Comparison of ENCODE assay signal across 8 mouse cellular contexts in the genomic region with DNA sequence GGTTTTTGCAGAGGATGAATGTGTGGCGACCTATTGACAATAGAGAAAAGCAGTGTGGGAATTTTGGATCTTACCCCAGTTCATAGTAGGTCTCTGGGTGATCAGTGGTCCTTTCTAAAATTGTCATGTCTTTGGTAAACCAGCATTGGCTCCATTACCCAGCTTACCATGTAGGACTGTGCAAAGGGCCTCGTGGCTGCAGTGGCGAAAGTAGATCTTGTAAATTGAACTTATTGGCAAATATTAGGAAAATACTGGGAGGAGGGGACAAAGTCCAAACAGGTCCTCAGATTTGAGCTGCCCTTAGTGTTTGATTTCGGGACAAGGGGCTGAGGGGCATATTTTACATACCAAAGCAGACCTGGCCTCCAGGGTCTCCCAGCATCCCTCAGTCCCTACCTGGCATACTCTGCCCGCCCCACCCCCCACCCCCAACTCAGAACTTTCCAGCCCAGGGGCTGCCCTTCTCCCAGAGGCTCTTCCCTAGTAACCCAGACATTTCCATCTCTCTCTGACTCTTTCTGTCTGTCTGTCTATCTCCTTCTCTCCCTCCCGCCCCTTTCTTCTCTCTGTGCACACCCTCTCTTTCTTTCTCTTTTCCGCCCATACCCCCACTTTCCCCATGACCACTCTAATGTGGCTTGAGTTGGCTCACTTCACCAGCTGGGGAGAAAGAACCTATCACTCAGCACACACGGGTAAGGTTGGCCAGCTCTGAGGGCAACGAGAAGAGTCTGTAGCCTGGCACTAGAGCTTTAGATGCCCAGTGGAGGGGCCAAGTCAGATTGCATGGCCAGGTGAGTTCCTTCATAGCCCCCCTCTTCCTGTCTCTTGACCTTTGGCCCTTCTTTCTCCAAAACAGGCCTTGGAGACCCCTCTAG. TPM values are rescaled to one million over a fixed set of nuclear protein-coding genes. Genes with fewer than 3 reads are reported as not detected.
DNase-seq lines count a peak whose midpoint lies in the region; ATAC-seq and TF ChIP-seq lines count a peak whose summit lies in the region.
"Had no signal": no experiment of that assay in that cellular context is flagged by ENCODE, and none has a peak within 500 bp of the region (broad histone marks: within the 10 kb centered on the region; RNA-seq: fewer than 3 reads in every experiment).

No protein-coding gene starts in this region.

- dilution Hi-C loops in CH12.LX (cut with MboI; ENCODE audit: extremely low pct_ligation_motif_present, extremely low pct_unique_long_range_greater_than_20kb, low sequenced_read_pairs) = no loop called here

- H3K27me3 ChIP-seq in hindbrain, embryonic 14.5 days (ENCODE audit: control insufficient read depth, insufficient read depth, low read length) = no peaks in the 10 kb centered on the region
- H3K27me3 ChIP-seq in hindbrain, embryonic 11.5 days (ENCODE audit: control insufficient read depth, insufficient read depth, low read length) = no peaks in the 10 kb centered on the region
- H3K27me3 ChIP-seq in CH12.LX (replicated peaks) = no peaks in the 10 kb centered on the region
- no peaks in the 10 kb centered on the region for H3K27me3 ChIP-seq in G1E (ENCODE audit: insufficient read depth, low read length)
- H3K27me3 ChIP-seq in limb, embryonic 14.5 days (ENCODE audit: control insufficient read depth, insufficient read depth, low read length) = no peaks in the 10 kb centered on the region

- 0 out of 2 replicates have a peak overlapping the region, but pooled peaks have one; percentile 38 for H3K27ac ChIP-seq in hindbrain, embryonic 14.5 days
- H3K27ac ChIP-seq in hindbrain, embryonic 11.5 days (ENCODE audit: low read depth, low read length) = no peak overlapping the region
- H3K27ac ChIP-seq in CH12.LX (ENCODE audit: insufficient read depth, low read depth) = peak overlapping the region; percentile 46; the same call in 1 of the 2 replicates
- 0 out of 2 replicates have a peak overlapping the region, but pooled peaks have one; percentile 33 for H3K27ac ChIP-seq in limb, embryonic 14.5 days (replicated peaks; ENCODE audit: low read depth, low read length)

- peaks cover 26% of the 10 kb centered on the region for H3K4me1 ChIP-seq in hindbrain, embryonic 14.5 days (replicated peaks; ENCODE audit: control insufficient read depth, insufficient read depth, low read length)
- H3K4me1 ChIP-seq in hindbrain, embryonic 11.5 days (replicated peaks; ENCODE audit: control insufficient read depth, insufficient read depth, low read length) = no peaks in the 10 kb centered on the region
- H3K4me1 ChIP-seq in CH12.LX (ENCODE audit: control insufficient read depth in 1 of 2, insufficient read depth in 2 of 2) = peaks cover 48 to 89% of the 10 kb centered on the region in 2 experiments
- H3K4me1 ChIP-seq in G1E (ENCODE audit: insufficient read depth, low read depth, low read length) = peaks cover 96% of the 10 kb centered on the region
- H3K4me1 ChIP-seq in limb, embryonic 14.5 days (ENCODE audit: control insufficient read depth, insufficient read depth, low read length) = peaks cover 3% of the 10 kb centered on the region

- no peak for TF ChIP-seq EP300 in CH12.LX (IDR thresholded peaks at IDR 0.05; ENCODE audit: low read length)

- H3K4me2 ChIP-seq in hindbrain, embryonic 14.5 days (replicated peaks) = no peak overlapping the region
- no peak overlapping the region for H3K4me2 ChIP-seq in hindbrain, embryonic 11.5 days (replicated peaks; ENCODE audit: low read depth, low read length)
- H3K4me2 ChIP-seq in CH12.LX (ENCODE audit: insufficient read depth, low read depth, poor library complexity, severe bottlenecking) = peak overlapping the region; percentile 60
- no peak overlapping the region for H3K4me2 ChIP-seq in limb, embryonic 14.5 days (replicated peaks; ENCODE audit: low read depth, low read length, severe bottlenecking)

- peaks cover 38% of the 10 kb centered on the region for H3K36me3 ChIP-seq in hindbrain, embryonic 14.5 days (replicated peaks; ENCODE audit: control insufficient read depth, insufficient read depth)
- 0 out of 2 replicates have a peak, but pooled peaks cover 2% of the 10 kb centered on the region for H3K36me3 ChIP-seq in hindbrain, embryonic 11.5 days (ENCODE audit: control insufficient read depth, insufficient read depth, low read length)
- peaks cover 0 to 50% of the 10 kb centered on the region in 2 experiments for H3K36me3 ChIP-seq in CH12.LX (replicated peaks in 1 of 2; ENCODE audit: control insufficient read depth in 1 of 2, insufficient read depth in 1 of 2, low read length in 1 of 2)
- peaks cover 76% of the 10 kb centered on the region for H3K36me3 ChIP-seq in G1E (replicated peaks)
- peaks cover 45% of the 10 kb centered on the region for H3K36me3 ChIP-seq in limb, embryonic 14.5 days (ENCODE audit: control insufficient read depth, insufficient read depth, low read length)

- no peak for TF ChIP-seq POLR2A in CH12.LX (IDR thresholded peaks at IDR 0.05; ENCODE audit: low read depth, low read length)
- TF ChIP-seq POLR2A in limb, embryonic 14.5 days (IDR thresholded peaks at IDR 0.05; ENCODE audit: borderline replicate concordance, extremely low read depth, insufficient read depth, insufficient read length) = no peak

- no peak for DNase-seq in hindbrain, embryonic 14.5 days (ENCODE audit: low spot score)
- DNase-seq in hindbrain, embryonic 11.5 days (ENCODE audit: low spot score) = no peak
- DNase-seq in CH12.LX (ENCODE audit: extremely low read depth) (no peak), G1E (ENCODE audit: low spot score) (no peak)
- DNase-seq in limb, embryonic 14.5 days (ENCODE audit: low spot score) = no peak
- DNase-seq in urinary bladder, postnatal 25 days (ENCODE audit: low spot score) = no peak
- DNase-seq: kidney, adult 18-20 months had no signal

- ATAC-seq in hindbrain, embryonic 14.5 days (ENCODE audit: low FRiP score) = no peak
- ATAC-seq in hindbrain, embryonic 11.5 days (ENCODE audit: low FRiP score) = no peak
- no peak for ATAC-seq in G1E (ENCODE audit: extremely low read depth, insufficient number of reproducible peaks, low FRiP score, poor library complexity, severe bottlenecking)
- ATAC-seq in limb, embryonic 14.5 days (ENCODE audit: low FRiP score, low read depth) = no peak
- no peak for ATAC-seq in inflammation-experienced regulatory T-cells, adult 6 months

- no peak overlapping the region for H3K9ac ChIP-seq in hindbrain, embryonic 14.5 days
- no peak overlapping the region for H3K9ac ChIP-seq in hindbrain, embryonic 11.5 days (ENCODE audit: low read depth, low read length)
- H3K9ac ChIP-seq in CH12.LX (ENCODE audit: insufficient read depth, low read depth) = no peak overlapping the region
- no peak overlapping the region for H3K9ac ChIP-seq in limb, embryonic 14.5 days (ENCODE audit: low read depth, low read length, severe bottlenecking)

- in situ Hi-C loops in CH12.LX (cut with MboI; ENCODE audit: low pct_ligation_motif_present, low pct_unique_long_range_greater_than_20kb, low sequenced_read_pairs) = no loop called here

- 74% methylated on average over 9 of the region's 9 CpGs for WGBS in hindbrain, embryonic 14.5 days
- 77% methylated on average over 9 of the region's 9 CpGs for WGBS in hindbrain, embryonic 11.5 days
- WGBS in limb, embryonic 14.5 days = 71% methylated on average over 8 of the region's 9 CpGs

- TF ChIP-seq RAD21 in CH12.LX (IDR thresholded peaks at IDR 0.05; ENCODE audit: low read depth, low read length) = no peak

- H3K9me3 ChIP-seq in hindbrain, embryonic 14.5 days (ENCODE audit: control insufficient read depth, low read length) = no peaks in the 10 kb centered on the region
- no peaks in the 10 kb centered on the region for H3K9me3 ChIP-seq in hindbrain, embryonic 11.5 days (ENCODE audit: control insufficient read depth, low read length)
- H3K9me3 ChIP-seq in CH12.LX (replicated peaks; ENCODE audit: low read length) = no peaks in the 10 kb centered on the region
- no peaks in the 10 kb centered on the region for H3K9me3 ChIP-seq in G1E (replicated peaks)
- no peaks in the 10 kb centered on the region for H3K9me3 ChIP-seq in limb, embryonic 14.5 days (ENCODE audit: control insufficient read depth, low read length)

- TF ChIP-seq CTCF in CH12.LX (conservative IDR thresholded peaks at IDR 0.05 in 1 of 2, IDR thresholded peaks at IDR 0.05 in 1 of 2; ENCODE audit: low read depth in 2 of 2, low read length in 2 of 2) (no peak), G1E (IDR thresholded peaks at IDR 0.05; ENCODE audit: low read depth, low read length) (no peak)

- H3K79me2 ChIP-seq in CH12.LX (replicated peaks; ENCODE audit: control insufficient read depth, extremely low read depth, insufficient read depth, poor library complexity, severe bottlenecking) = no peaks in the 10 kb centered on the region

- H3K4me3 ChIP-seq in hindbrain, embryonic 14.5 days (replicated peaks; ENCODE audit: low read length) = no peak overlapping the region
- no peak overlapping the region for H3K4me3 ChIP-seq in hindbrain, embryonic 11.5 days (ENCODE audit: low read depth, low read length)
- H3K4me3 ChIP-seq in CH12.LX (replicated peaks in 1 of 3; ENCODE audit: low read depth in 2 of 3, low read length in 2 of 3, poor library complexity in 1 of 3) = no peak overlapping the region
- H3K4me3 ChIP-seq in G1E (ENCODE audit: low read depth, low read length) = peak overlapping the region; percentile 61; the same call in 1 of the 2 replicates
- no peak overlapping the region for H3K4me3 ChIP-seq in limb, embryonic 14.5 days (replicated peaks; ENCODE audit: low read length)

RNA-seq across cellular contexts. Expression of a gene that starts 23.2 kb away (rescaled TPM):
- 17.4 and 20.0 TPM in 2 replicates for polyA plus RNA-seq in hindbrain, embryonic 14.5 days (2014; fragmentation: Nextera tagmentation; extraction: Ambion mirVana)
- 5.2 and 7.0 TPM in 2 replicates for polyA plus RNA-seq in hindbrain, embryonic 11.5 days (2014; fragmentation: Nextera tagmentation; extraction: Ambion mirVana)
- total RNA-seq in CH12.LX (2012; rRNA removed) = 31.9 and 35.9 TPM in 2 replicates
- total RNA-seq in CH12.LX (2014; rRNA removed) = 14.7 and 18.8 TPM in 2 replicates
- 62.2 and 67.7 TPM in 2 replicates for polyA plus RNA-seq in CH12.LX (2012; ENCODE audit: insufficient read length, low read depth)
- total RNA-seq in G1E (2014; fragmentation: Nextera tagmentation) = 27.3 and 31.5 TPM in 2 replicates
- total RNA-seq in G1E (2017) = 11.8 and 13.4 TPM in 2 replicates
- polyA plus RNA-seq in G1E (2012) = 197 and 236 TPM in 2 replicates
- 98.1 and 141 TPM in 2 replicates for polyA plus RNA-seq in limb, embryonic 14.5 days (2012; rRNA removed)
- 16.0 and 17.6 TPM in 2 replicates for polyA plus RNA-seq in limb, embryonic 14.5 days (2014; fragmentation: Nextera tagmentation; extraction: Ambion mirVana)
- 10 to 100 TPM in 1 of 3 experiments, 1 to 10 TPM in 2; 7.2 to 10.1 (median 8.6) TPM for polyA plus RNA-seq in inflammation-experienced regulatory T-cells, adult 6 months (2017; shearing (Covaris generic))

RNA-seq across cellular contexts. Expression of a gene that starts 58.2 kb away (rescaled TPM):
- polyA plus RNA-seq in hindbrain, embryonic 14.5 days (2014; fragmentation: Nextera tagmentation; extraction: Ambion mirVana) = 54.0 and 65.1 TPM in 2 replicates
- polyA plus RNA-seq in hindbrain, embryonic 11.5 days (2014; fragmentation: Nextera tagmentation; extraction: Ambion mirVana) = 59.0 and 69.2 TPM in 2 replicates
- total RNA-seq in CH12.LX (2012; rRNA removed) (328 and 358 TPM in 2 replicates), CH12.LX (2014; rRNA removed) (840 and 921 TPM in 2 replicates), G1E (2014; fragmentation: Nextera tagmentation) (418 and 507 TPM in 2 replicates), G1E (2017) (571 and 620 TPM in 2 replicates)
- polyA plus RNA-seq in CH12.LX (2012; ENCODE audit: insufficient read length, low read depth) (186 and 190 TPM in 2 replicates), G1E (2012) (3.9 and 14.2 TPM in 2 replicates)
- polyA plus RNA-seq in limb, embryonic 14.5 days (2012; rRNA removed) = 28.6 and 33.6 TPM in 2 replicates
- 33.4 and 33.8 TPM in 2 replicates for polyA plus RNA-seq in limb, embryonic 14.5 days (2014; fragmentation: Nextera tagmentation; extraction: Ambion mirVana)
- polyA plus RNA-seq in inflammation-experienced regulatory T-cells, adult 6 months (2017; shearing (Covaris generic)) = 10 to 100 TPM; 15.9 to 22.7 (median 17.9) TPM
